Mouse (Mus musculus) CD4-positive helper T cell, adult 2 months (primary cell): Measurements from ENCODE around the gene Wnt11.

Experiments used
- DNase-seq: peaks from one replicate; pipeline ENCODE4 v3.0.0-alpha.2; 2012; ENCODE audit warnings: low read depth, missing footprints, low spot score

Gene Wnt11

DNA sequence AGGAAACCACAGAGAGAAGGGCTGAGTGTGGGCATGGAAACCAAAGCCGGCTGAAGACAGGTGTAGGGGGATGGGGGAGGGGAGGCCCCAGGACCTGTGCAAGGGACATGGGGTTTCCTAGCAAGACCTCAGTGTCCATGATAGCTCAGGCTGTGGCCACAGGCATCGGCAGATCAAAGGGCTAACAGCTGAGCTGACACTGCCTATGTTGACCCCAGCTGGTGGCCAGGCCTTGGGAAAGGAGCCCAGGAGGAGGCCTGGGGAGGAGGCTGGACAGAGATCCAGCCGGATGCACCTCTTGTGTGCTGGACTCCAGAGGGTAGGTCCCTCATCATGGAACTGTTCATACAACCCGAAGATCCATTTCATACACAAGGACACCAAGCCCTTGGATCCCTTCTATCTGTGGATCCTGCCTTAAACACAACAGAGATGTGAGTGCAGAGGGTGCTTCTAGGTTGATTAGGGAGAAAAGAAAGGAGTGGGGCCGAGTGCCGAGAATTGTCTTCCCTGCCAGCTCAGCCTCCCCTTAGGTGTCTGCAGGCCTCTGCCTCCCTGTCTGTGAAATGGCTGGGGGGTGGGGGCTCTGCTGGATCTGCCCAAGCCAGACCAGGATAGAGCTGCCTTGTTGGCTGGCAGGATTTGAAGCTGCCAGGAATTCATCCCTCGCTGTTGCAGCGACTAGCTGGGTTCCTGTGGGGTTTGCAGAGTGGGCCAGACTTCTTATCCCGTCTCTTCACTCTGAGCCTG is 29.2 kb downstream of the Wnt11 start:
- no peak for DNase-seq

DNA sequence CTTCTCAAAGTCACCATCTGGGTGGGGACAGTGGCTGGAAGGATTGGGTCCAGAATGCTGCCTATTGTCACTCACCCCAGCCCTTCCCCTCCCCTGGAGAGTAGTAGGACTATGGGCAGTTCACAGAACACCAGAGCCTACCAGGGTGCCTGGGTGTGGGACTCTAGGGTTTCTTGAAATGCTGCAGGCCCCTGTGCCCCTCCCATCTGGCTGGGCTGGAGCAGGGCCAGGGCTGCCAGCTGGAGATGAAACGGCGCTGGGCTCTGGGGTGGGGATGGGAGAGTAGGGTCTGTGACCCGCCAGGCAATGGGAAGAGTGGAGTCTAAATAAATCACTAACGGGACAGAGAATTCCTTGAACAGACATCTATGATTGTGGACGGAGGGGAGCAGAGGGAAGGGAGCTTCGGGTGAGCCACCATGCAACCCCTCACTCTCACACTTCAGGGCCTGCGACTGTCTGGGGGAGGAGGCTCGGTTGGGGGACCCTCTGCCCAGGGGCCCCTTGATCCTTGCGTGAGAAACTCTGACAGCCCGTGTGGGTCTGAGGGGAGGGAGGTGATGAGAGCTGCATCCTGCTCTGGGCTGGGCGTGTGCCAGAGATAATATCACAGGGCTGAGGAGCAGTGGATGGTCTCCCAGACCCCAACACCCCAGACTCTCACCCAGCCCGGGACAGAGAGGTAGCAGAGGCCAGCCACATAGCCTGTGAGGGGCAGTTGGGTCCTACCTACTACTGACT is 32.3 kb downstream of the Wnt11 start:
- no peak for DNase-seq

DNA sequence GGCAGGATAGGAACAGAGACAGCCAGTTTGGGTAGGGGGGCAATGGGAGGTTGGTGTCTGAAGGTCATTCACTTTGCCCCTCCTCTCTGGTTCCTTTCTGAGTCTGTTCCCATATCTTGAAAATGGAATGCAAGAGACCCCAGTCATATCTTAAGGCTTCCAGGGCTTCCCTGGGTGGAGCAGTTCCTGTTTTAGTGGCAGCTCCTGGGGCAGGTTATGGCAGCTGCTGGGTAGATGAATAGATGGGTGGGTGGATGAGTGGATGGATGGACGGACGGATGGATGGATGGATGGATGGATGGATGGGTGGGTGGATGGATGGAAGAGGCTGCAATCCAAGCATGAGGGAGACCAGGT is 32.9 kb downstream of the Wnt11 start:
- no peak for DNase-seq

DNA sequence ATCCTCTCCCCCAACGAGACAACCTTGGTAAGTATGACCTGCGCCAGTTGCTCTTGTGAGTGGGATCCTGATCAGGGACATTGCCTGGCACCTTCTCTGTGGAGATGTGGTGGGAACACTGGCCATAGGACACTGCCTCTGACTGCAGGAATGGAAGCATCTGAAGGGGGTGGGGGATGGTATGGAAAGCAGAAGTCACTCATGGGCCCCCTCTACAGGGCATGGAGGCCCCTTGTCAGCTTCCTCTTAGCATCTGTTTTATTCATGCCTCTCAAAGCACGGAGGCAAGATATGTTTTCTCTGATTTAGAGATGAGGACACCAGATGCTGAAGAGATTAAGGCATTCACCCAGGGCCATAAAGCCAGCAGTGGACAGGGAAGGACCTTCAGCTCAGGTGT is 34.2 kb downstream of the Wnt11 start:
- DNase-seq: no peak

DNA sequence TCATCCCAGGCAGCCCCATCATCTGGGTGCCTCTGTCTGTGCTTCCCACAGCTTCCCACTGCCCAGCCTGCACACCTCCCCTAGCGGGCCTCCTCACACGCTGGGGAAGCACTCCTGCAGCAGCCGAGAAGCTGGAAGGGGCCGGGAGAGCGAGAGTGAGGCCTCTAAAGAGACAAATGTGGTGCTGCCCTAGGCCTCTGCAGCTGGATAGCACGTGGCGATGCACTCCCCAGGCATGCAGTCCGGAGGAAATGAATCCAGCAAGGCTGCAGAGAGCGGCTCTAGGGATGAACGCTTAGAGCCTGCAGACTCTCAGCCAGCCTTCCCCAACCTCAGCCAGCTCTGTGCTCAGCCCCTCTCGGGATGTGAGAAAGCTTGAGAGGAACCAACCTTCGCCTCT is 35.9 kb downstream of the Wnt11 start:
- DNase-seq: no peak

DNA sequence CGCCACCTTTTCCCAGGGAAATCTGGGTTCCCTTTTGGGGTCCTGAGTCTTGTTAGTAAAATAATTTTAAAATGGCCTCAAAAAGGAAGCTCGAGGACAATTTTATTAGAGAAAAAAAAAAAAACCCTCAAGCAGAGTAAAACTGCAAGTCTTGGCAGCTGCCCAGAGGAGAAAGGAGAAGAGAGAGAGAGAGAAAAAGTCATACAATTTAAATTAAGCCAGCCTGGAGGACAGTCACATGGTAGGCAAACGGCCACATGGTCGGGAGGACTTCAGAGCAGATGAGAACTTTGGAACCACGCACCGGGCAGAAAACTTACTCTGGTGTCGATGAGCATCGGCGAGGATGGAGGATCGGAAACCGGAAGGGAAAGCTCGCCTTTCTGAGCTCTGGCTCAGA is 37.0 kb downstream of the Wnt11 start:
- DNase-seq: no peak

DNA sequence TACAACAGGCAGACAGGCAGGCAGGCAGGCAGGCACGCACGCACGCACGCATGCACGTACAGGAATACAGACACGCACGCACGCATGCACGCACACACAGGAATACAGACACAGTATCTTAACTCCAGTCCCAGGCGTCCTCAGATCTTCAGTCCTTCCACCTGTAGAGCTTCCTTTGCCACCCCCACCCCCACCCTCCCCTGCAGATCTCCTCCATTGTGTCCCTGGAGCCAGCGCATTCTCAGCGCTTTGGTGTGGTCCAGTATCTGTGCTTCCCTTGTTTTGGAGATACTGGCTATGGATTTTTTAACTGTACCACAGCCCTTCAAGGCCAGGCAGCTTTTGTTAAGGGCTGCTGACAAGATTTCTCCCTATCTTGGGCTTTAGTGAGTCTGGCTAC is 38.4 kb downstream of the Wnt11 start:
- DNase-seq: no peak

DNA sequence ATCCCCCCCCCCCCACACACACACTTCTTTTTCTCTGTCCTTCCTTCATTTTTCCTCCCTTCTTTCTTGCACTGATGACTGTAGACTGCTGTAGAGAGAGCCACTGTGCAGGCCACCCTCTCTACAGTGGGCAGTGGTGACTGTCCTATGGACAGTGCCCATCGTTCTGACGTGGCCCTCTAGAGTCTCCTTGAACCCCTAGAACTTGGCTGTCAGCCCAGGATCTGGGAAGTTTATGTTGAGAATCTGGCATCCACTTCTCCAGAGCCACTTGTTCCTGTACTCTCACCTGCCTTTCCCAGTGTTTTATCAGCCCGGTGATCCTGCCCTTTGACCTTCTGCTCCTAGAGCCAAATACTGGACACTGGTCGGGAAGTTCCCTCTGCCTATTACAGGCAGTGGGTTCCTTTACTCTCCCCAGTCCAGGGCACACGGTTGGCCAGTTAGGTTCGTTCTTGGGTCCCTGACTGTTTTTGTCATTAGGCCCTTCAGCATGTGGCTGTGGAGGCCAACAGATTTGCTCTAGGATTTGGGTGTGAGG is 39.6 kb downstream of the Wnt11 start:
- no peak for DNase-seq

DNA sequence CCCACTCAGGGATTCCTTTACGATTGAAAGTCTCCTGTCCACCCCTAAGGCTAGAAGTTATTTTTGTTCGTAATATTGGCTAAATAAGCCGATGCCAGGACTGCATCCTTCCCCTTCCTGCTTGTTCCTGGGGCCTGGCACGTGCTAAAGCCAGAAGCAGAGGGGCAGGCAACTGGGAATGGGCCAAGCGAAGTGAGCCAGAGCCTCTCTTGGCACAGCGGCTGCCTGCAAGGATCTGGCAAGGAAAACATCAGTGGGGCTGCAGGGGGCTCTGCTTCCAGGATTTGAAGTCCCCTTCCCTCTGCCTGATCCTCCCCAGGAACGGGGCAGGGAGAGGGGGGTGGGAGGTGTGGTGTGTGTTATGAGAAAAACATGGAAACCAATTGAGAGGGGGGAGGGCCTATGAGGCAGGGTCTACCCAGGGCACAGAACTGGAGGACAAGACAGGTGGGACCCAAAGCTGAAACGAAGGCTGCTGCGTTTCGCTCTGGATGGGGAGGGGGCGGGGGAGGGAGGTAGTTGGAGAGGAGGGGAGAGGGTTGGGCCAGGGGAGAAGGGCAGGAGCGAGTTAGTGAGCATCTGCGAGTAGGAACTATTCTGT is 40.6 kb downstream of the Wnt11 start:
- DNase-seq: no peak

DNA sequence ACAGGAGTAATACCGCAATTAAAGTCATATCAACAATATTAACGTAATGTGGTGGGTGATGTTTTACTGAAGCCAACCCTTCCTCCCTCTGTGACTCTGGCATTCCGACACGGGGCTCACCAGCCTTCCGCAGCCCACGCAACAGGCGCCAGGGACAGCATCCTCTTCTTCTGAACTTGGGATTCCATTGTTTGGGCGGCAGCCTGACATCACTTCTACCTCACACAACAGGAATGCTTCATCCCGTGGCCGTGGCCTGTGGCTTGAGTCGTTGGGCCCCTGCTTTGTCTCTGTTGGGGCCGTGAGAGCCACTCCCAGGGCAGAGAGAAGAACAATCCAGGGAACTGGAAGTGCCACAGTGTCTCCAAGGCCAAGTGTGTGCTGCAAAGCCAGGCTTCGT is 41.2 kb downstream of the Wnt11 start:
- no peak for DNase-seq

DNA sequence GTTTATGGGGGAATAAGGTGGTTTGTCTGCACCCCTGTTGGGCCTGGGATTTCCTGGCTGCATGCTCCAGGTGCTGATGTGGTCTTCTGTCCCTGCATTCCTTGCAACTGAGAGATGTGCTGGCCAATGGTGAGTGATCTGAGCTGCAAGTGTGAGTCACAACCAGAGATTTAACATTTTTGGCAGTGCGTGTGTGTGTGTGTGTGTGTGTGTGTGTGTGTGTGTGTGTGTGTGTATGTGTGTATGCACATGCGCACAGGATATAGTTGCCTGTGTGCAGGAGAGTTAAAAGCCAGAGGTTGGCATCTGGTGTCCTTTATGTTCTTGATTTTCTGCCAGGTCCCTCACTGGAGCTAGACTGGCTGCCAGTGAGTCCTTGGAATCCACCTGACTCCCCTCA is 44.3 kb downstream of the Wnt11 start:
- no peak for DNase-seq

DNA sequence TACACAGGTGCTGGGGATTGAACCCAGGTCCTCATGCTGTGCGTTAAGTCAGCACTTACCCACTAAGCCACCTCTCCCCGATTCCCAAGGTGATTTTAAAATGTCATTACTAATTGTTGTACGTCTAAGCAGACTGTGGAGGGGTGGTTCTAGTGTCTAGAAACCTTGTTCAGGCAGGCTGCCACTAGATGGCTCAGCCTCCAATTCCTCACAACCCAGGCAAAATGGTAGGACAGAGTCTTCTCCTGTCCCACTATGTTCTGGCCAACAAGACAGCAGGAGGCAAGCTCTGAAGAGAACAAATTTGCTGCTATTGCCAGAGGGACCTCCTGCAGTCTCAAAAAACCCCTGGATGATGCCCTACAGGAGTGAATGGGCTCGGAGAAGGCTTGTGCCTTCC is 47.0 kb downstream of the Wnt11 start:
- no peak for DNase-seq

DNA sequence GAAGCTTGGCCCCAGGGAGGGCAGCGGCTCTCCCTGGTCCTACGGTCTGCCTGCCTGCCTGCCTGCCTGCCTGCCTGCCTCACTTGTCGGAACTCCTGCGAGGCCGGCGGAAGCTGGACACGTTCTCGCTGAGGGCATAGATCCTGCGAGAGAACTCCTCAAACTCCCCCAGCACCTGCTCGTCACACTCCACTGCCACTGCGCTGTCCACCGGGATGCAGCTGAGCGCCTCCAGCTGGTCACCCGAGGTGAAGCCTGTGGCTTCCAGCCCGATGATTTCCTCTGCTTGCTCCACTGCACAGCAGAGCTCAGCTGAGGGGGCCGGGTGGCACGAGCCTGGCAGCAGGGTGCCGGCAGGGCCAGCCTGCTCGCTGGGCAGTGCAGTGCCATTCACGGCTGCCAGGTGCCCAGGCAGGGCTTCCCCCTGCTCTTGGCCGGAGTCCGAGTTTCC is 52.9 kb downstream of the Wnt11 start:
- DNase-seq: no peak

DNA sequence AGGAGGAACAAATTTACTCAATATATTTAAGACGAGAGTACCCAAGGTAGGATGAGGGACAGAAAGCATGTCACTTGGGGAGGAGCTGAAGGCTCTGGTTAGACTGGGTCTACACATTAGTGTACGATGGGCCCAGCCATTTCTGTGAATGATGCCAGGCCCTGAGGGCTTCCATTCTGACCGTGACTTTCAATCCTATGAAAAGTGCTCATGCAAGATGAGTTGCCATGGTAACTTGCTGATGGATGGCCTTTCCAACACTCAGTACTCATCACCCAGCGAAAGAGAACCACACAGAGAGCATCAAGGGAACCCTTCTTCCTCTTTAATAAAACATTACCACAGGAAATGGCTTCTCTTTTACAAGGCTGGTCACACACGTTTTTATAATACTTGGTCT is 53.9 kb downstream of the Wnt11 start:
- no peak for DNase-seq

DNA sequence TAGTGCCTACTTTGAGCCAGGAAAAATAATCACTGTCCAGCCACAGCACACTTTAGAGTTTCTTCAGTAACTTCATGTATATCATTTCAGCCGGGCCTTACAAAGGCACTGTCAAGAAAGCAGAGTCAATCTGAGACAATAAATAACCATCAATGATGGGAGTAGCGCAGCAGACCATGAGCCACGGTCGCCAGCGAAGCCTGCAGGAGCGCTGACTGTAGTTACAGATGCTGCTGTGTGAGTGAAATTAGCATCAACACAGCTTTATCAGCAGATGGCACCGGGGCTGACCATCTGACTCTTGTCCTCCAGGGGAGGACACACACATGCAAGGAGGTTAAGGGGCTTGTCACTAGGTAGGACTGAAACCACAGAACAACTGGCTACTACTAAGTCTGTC is 54.3 kb downstream of the Wnt11 start:
- no peak for DNase-seq

DNA sequence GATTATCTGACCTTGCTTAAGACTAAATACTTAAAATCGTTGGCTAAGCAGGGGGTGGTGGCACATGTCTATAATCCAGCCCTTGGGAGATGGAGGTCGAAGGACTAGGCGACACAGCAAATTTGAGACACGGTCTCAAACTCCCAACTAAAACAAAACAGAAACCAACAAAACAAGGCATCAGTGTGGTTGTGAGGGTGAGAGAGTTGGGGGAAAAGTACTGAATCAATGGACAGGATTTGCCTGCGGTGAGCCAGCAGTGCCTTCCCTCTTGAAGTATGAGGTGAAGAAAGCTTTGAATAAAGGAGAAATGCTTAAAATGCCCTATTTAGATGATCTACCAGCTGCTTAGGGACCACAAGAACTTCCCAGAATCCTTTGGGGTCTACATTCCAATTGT is 58.2 kb downstream of the Wnt11 start:
- no peak for DNase-seq

DNA sequence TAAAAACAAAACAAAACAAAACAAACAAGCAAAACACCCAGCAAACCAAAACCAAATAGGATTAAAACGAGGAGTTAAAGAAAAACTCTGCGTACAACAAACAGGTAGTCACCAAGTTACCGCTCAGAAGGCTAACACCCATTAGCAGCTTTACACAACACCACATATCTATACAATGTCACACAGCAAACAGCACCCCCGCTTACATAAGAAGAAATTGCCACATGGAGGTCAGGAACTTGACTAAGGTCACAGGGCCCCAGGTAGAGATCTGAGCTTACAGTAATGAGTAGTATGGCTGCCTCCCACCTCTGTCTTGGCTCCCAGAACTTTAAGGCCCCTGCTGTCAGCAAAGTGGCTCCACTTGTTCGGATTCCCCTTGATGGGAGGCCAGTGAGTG is 59.4 kb downstream of the Wnt11 start:
- no peak for DNase-seq

DNA sequence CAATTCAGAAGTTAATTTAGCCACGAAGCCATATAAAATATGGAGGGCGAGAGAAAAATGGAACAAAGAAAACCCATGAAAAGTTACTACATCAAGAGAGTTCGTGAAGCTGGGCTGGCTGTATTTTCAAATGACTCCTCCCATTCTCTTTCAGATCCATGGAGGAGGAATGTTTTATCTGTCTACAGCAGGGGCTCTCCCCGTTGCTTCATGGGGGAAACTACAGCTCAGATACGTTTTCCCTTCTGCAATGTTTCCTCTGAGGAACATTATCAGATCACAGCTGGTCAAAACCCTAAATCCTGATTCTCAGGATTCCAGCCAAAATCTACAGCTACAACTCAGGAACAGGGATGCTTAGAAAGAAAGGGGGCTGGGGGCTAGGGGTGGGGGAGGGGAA is 59.9 kb downstream of the Wnt11 start:
- DNase-seq: no peak

DNA sequence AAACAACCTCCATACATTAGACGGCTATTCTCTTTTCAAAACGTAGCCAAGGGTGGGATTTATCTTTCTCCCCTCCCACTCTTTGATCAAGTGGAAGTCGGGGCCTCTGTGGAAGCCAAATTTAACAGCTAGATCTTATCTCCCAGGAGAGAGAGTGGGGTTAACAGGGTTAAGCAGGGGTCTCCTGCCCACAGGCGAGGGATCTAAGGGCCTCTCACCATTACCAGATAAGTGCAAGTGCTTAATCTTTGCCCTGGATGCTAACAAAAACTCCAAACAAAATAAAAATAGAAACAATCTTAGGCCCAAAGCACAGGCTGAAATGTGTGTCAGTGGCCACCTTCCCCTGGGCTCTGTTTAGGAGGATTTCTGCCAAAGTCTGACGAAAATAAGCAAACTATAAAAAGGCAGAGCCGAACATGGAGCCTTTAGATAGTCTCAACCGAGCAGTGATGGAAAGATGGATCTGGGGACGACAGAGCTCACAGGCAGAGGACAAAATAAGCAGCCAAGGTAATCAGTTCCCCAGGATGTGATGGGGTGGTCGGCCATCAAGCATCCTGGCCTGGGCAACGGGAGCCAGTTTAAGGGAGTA is 60.7 kb downstream of the Wnt11 start:
- no peak for DNase-seq

DNA sequence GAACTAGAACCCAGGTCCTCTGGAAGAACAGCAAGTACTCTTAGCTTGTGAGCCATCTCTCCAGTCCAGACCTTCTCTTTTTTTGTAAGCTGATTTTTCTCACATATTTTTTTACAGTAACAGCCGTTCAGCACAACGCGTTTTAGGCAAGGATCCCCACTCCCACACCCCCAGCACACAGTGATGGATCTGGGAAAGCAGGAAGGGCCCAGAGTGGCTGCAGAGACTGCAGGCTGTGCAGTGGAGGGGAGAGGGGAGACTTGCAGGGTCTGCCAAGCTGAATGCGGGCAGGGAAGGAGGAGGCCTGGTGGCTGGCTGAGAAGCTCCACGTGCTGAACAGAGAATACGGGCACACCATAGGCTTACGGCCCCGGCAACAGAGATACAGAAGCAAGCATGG is 62.4 kb downstream of the Wnt11 start:
- DNase-seq: no peak

DNA sequence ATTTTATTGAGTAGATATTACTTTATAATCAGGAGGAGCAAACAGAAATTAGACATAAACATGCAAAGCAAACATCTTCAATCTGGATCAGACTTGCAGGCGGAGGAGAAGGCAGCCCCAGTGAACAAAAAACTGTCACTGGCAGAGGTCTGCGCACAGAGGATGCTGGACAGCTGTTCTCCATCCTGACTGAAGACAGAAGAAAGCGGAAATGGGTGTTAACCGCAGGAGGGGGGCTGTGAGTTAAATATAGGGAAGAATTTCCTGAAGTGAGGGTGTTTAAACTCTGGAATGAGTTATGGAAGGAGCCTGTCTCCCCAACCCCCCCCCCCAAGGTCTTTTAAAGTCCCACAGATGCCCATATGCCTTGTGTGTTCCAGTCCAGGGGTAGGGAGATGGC is 64.9 kb downstream of the Wnt11 start:
- no peak for DNase-seq

DNA sequence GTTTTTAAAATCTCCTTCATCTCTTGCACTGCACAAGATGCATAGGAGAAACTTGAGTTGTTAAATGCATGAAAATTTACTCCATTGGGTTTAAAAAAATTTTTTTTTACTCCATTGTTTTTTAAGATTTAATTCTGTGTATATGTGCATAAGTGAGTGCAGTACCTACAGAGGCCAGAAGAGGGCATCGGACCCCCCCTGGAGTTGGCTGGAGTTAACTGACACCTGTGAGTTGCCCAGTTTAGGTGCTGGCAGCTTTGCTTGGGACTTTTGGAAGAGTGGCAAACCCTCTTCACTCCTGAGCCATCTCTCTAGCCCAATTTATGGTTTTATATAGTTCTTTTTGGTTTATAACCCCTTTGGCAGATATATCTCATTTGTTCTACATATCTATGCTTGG is 66.2 kb downstream of the Wnt11 start:
- peak; percentile 15 for DNase-seq
